23 mouse cellular contexts compared by ENCODE assay signal in genomic region chr8:26880177-26880576, GRCm38 (mm10).
DNase-seq lines count a peak whose midpoint lies in the region; ATAC-seq and TF ChIP-seq lines count a peak whose summit lies in the region.
"Had no signal": no experiment of that assay in that cellular context is flagged by ENCODE, and none has a peak within 500 bp of the region (broad histone marks: within the 10 kb centered on the region; RNA-seq: fewer than 3 reads in every experiment).

No protein-coding gene starts in this region.

- peak overlapping the region; percentile 6 to 82; a peak in 3 of 4 replicates for H3K27ac ChIP-seq in heart, embryonic 14.5 days (replicated peaks in 1 of 2; ENCODE audit: control insufficient read depth in 1 of 2, insufficient read depth in 1 of 2, low read depth in 2 of 2, low read length in 2 of 2)
- peak overlapping the region; percentile 45; the same call in 1 of the 2 replicates for H3K27ac ChIP-seq in left cerebral cortex, adult 2 months
- no peak overlapping the region for H3K27ac ChIP-seq in liver, embryonic 12.5 days
- H3K27ac ChIP-seq: hindbrain, postnatal 0 days; limb, embryonic 12.5 days; lung, embryonic 15.5 days; midbrain, embryonic 15.5 days; neural tube, embryonic 12.5 days had no signal

- no peak for ATAC-seq in heart, embryonic 14.5 days (ENCODE audit: insufficient number of reproducible peaks, insufficient read depth, low FRiP score, low read depth)
- ATAC-seq in liver, embryonic 12.5 days, result no peak
- ATAC-seq: forebrain, postnatal 0 days; hindbrain, postnatal 0 days; midbrain, embryonic 15.5 days had no signal

- H3K27me3 ChIP-seq in heart, embryonic 14.5 days (ENCODE audit: control insufficient read depth, insufficient read depth, low read length), result no peaks in the 10 kb centered on the region
- H3K27me3 ChIP-seq in liver, embryonic 12.5 days (replicated peaks), result no peaks in the 10 kb centered on the region
- H3K27me3 ChIP-seq: embryonic facial prominence, embryonic 12.5 days; lung, embryonic 15.5 days; midbrain, embryonic 15.5 days; neural tube, embryonic 12.5 days had no signal

- H3K4me1 ChIP-seq in heart, embryonic 14.5 days (ENCODE audit: control insufficient read depth in 2 of 2, insufficient read depth in 2 of 2, low read length in 2 of 2), result peaks cover 24 to 40% of the 10 kb centered on the region in 2 experiments
- H3K4me1 ChIP-seq in liver, embryonic 12.5 days, result no peaks in the 10 kb centered on the region
- H3K4me1 ChIP-seq: midbrain, embryonic 15.5 days; neural tube, embryonic 12.5 days had no signal

- no peak for DNase-seq in heart, postnatal 36 days
- no peak for DNase-seq in left cerebral cortex, adult 2 months (ENCODE audit: extremely low spot score in 1 of 2, low spot score in 2 of 2)
- DNase-seq in left cerebral cortex, adult 8-10 months (ENCODE audit: low spot score in 2 of 2), result no peak
- peak; percentile 66 for DNase-seq in ZHBTc4 (ENCODE audit: low read depth, low spot score)
- no peak for DNase-seq in urinary bladder, postnatal 14 days (ENCODE audit: low spot score)
- DNase-seq: cerebellum, adult 11-12 months; cerebellum, postnatal 10 days; forebrain, postnatal 0 days; gastrocnemius, postnatal 36 days; kidney, adult 11 months; kidney, postnatal 14 days; lung, postnatal 4 days; right cerebral cortex, postnatal 14 days had no signal

- 58% methylated on average over 7 of the region's 7 CpGs for WGBS in heart, embryonic 14.5 days
- WGBS in liver, embryonic 12.5 days (ENCODE audit: insufficient replicate concordance), result 62% methylated on average over 7 of the region's 7 CpGs

- H3K9ac ChIP-seq in heart, embryonic 14.5 days (ENCODE audit: low read length), result no peak overlapping the region
- no peak overlapping the region for H3K9ac ChIP-seq in liver, embryonic 12.5 days
- H3K9ac ChIP-seq: embryonic facial prominence, embryonic 12.5 days; forebrain, postnatal 0 days; limb, embryonic 12.5 days; lung, embryonic 15.5 days; midbrain, embryonic 15.5 days; neural tube, embryonic 12.5 days had no signal

- intact Hi-C loops in heart, postnatal 36 days (cut with DNase I), result loop anchor here (5.0 kb wide), 1 partner anchor 38 kb away; no protein-coding TSS in a partner anchor
- intact Hi-C loops in left cerebral cortex, adult 2 months (cut with DNase I), result no loop called here

- no peak for TF ChIP-seq CTCF in left cerebral cortex, adult 2 months (IDR thresholded peaks at IDR 0.05)

- no peaks in the 10 kb centered on the region for H3K9me3 ChIP-seq in heart, embryonic 14.5 days (ENCODE audit: control insufficient read depth, low read length)
- no peaks in the 10 kb centered on the region for H3K9me3 ChIP-seq in liver, embryonic 12.5 days (replicated peaks)
- H3K9me3 ChIP-seq: embryonic facial prominence, embryonic 12.5 days; limb, embryonic 12.5 days; lung, embryonic 15.5 days; midbrain, embryonic 15.5 days; neural tube, embryonic 12.5 days had no signal

- no peak overlapping the region for H3K4me3 ChIP-seq in heart, embryonic 14.5 days (ENCODE audit: control insufficient read depth in 1 of 2, insufficient read depth in 1 of 2, low read depth in 1 of 2, low read length in 2 of 2)
- H3K4me3 ChIP-seq in left cerebral cortex, adult 2 months, result no peak overlapping the region
- no peak overlapping the region for H3K4me3 ChIP-seq in liver, embryonic 12.5 days
- H3K4me3 ChIP-seq: embryonic facial prominence, embryonic 12.5 days; limb, embryonic 12.5 days; lung, embryonic 15.5 days; midbrain, embryonic 15.5 days; neural tube, embryonic 12.5 days had no signal

- no peaks in the 10 kb centered on the region for H3K36me3 ChIP-seq in heart, embryonic 14.5 days (ENCODE audit: control insufficient read depth, insufficient read depth, low read length)
- no peaks in the 10 kb centered on the region for H3K36me3 ChIP-seq in liver, embryonic 12.5 days
- H3K36me3 ChIP-seq: embryonic facial prominence, embryonic 12.5 days; limb, embryonic 12.5 days; lung, embryonic 15.5 days; midbrain, embryonic 15.5 days; neural tube, embryonic 12.5 days had no signal

- H3K4me2 ChIP-seq in heart, embryonic 14.5 days (ENCODE audit: low read length), result no peak overlapping the region
- no peak overlapping the region for H3K4me2 ChIP-seq in liver, embryonic 12.5 days
- H3K4me2 ChIP-seq: embryonic facial prominence, embryonic 12.5 days; heart, embryonic 11.5 days; limb, embryonic 12.5 days; liver, embryonic 11.5 days; lung, embryonic 15.5 days; midbrain, embryonic 15.5 days; neural tube, embryonic 12.5 days had no signal
